Mouse (Mus musculus): Measurements from ENCODE around the gene Gm4791. TPM values are rescaled to one million over a fixed set of nuclear protein-coding genes. Genes with fewer than 3 reads are reported as not detected.

The Gm4791 gene
- not detected for total RNA-seq (2021)
- long read RNA-seq, experiment 1 = 0 reads
- long read RNA-seq, experiment 2 = 0 reads

DNA sequence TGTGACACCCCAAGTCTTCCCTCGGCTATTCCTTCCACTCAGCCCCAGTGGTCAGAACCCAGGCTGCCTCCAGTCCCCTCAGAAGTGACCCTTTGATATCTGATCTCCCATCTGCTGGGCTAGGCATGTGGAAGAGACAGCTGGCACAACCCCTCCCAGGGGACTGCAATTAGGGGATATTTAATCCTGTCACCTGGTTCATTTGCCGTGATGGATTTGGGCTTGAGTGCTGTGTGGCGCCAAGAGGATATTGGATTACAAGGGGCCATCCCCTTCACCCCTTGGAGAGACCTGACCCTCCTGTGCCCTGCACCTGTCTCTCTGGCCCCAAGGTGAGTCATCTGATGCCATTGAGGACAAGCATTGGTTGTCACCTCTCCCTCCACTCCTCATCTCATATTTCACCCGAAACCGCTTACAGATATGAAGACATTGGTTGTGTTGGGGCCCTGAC lies at the start of gene Gm4791:
Gm4791 (plus strand) TSS at position 404 of the 454 bp plus-strand sequence.
- DNase-seq = no peak

DNA sequence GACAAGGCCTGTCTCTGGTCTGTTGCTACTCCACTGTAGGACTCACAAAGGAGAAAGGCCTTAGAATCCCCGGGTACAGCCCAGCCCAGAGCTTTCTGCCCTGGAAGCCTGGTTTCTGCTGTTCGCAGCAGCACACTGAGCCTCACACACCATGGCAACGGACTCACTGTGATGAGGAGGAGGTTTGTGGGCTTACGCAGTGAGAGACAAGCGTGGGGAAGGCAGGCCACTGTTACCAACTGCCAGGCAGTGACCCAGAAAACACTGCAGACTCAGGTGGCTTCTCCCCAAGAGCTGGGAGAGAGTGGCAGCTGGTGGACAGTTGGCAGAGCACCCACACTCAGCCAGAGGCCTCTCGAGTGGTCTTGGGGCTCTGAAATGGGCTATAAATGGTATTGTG lies 42.3 kb upstream of the Gm4791 start:
- no peak for DNase-seq

DNA sequence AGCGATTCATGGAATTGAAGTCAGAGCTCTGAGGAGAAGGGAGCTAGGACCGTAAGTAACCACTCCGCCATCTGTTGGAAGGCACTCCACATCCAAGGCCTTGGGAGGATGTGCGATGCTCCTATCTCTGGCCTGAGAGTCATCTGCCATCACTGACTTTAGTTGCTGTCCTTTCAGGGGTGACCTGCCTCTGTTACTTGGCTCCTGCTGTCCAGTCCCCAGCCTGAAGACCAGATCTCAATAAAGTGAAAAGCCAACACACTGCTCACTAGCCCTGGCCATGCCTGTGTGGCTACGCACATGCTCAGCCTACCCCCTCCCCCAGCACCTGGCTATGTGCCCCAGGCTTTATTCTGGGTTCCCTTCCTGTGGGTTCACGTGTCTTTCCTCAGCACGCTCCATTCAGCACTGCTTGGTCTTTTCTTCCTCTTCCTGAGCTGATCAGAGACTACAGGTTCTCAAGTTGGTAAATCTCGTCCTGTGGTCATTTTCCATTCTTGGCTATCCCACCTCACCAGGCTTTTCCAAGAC lies 41.1 kb upstream of the Gm4791 start:
- DNase-seq = no peak

DNA sequence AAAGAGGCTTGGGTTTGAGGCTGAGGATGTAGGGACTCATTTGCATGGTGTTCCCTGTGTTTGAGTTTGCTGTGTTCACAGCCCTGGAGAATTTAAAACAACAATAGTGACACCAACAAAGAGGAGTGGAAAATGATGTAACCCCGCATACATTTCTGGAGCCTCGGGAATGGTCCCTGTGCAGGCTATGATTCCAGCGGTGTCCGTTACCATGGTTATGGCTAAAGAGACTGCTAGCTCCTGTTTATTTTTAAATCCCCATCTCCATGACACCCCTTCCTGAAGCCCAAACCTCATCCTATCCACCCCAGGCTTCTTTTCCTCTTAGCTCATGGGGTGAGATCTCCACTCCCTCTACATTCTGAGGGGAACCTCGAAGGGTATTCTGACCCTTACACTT lies 32.5 kb upstream of the Gm4791 start:
- DNase-seq = no peak

- no peak for DNase-seq
Observed at GRCm38 (mm10) chr9:46968970-46969369, 29.6 kb upstream of the Gm4791 start.

DNA sequence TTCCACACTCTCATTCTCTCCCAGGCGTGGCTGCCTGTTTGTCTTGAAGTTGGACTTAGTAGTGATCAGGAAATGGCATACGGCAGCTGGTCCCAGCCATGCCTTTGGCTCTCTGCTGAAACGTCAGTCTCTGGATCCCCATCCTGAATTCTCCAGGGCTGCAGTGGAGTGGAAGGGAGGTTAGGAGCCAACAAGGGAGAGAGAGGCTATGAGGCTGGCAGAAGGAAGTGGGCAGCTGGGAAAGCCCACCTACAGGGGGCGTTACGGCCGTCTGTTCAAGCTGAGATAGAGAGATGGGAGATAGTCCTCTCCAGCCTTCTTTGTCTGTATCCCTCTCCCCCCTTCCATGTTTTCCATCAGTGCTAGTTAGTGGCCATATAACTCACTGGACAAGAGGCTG lies 29.1 kb upstream of the Gm4791 start:
- DNase-seq = no peak

- DNase-seq = no peak
Observed at GRCm38 (mm10) chr9:46978806-46979205, 19.7 kb upstream of the Gm4791 start.

DNA sequence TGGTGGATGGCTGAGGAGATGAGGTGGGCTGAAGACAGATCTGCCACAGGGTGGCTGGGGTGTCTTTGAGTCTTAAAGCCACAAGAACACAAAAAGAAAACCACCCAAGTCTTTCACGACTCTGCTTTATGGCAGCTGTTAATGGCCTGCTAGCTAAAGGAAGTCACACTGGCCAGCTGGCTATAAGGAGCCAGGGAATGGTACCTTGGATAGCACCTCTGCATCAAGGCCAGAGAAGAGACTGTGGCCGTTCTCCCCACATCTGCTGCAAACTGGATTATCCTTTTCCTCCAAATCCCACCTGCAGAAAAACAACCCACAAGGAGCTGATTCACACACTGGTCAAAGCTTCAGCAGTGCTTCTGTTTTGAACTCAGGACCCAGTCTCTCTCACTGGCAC lies 18.4 kb upstream of the Gm4791 start:
- no peak for DNase-seq

GRCm38 (mm10) chr9:46983471-46983870 lies 15.1 kb upstream of the Gm4791 start:
- no peak for DNase-seq

DNA sequence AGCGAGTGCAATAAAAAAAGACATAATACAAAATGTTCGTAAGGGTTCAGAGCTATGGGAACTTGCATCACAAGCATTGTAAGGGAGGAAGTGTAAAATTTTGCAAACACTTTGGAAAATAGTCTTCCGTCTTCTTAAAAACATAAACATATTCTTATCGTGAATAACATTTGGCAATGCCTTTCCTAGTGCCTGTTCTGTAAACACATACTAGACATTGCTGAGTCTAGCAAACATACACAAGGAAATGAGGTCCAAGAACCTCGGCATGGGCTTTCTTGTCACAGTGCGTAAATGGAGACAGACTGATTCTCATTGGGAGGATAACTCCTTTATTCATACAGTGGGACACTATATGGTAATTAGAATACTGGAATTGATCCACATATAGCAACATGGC lies 43.0 kb downstream of the Gm4791 start:
- DNase-seq = no peak

All from adrenal gland, postnatal 10 days (tissue).